Mouse (Mus musculus): Measurements from ENCODE around the gene Selenot. TPM values are rescaled to one million over a fixed set of nuclear protein-coding genes. Genes with fewer than 3 reads are reported as not detected.
"Not testable (repeated sequence)": the region's sequence is repeated elsewhere in the genome, so short reads cannot be mapped to it uniquely, and the experiment has no call there.

The Selenot gene
- polyA plus RNA-seq, 1 experiment from 2014 or later = 20.6 TPM

GRCm38 (mm10) chr3:58582788-58583426, 6.5 kb downstream of the Selenot start:
- ATAC-seq = peak; percentile 53
- Histone ChIP-seq H3K4me3 (replicated peaks) (no peak overlapping the region), H3K4me2 (replicated peaks) (no peak overlapping the region), H3K4me1 (replicated peaks) (peaks cover 5% of the 10 kb centered on the region; the same call in 1 of the 2 replicates), H3K27me3 (replicated peaks) (no peaks in the 10 kb centered on the region), H3K9me3 (no peaks in the 10 kb centered on the region), H3K27ac (no peak overlapping the region), H3K36me3 (no peaks in the 10 kb centered on the region), H3K9ac (no peak overlapping the region)
- WGBS = 82% methylated on average over 5 of the region's 5 CpGs

- ATAC-seq; H3K9me3 ChIP-seq; H3K4me3 ChIP-seq (replicated peaks); H3K4me1 ChIP-seq (replicated peaks); H3K27ac ChIP-seq; H3K4me2 ChIP-seq (replicated peaks); H3K9ac ChIP-seq; H3K27me3 ChIP-seq (replicated peaks); H3K36me3 ChIP-seq: not testable (repeated sequence)
- WGBS = 77% methylated on average over 4 of the region's 4 CpGs
These were observed 14.1 kb downstream of the Selenot start for GRCm38 (mm10) chr3:58590544-58590943.

GRCm38 (mm10) chr3:58592666-58593065, 16.2 kb downstream of the Selenot start:
- not testable (repeated sequence) for H3K27ac ChIP-seq; H3K27me3 ChIP-seq (replicated peaks); H3K4me3 ChIP-seq (replicated peaks); H3K36me3 ChIP-seq; H3K9ac ChIP-seq; H3K4me2 ChIP-seq (replicated peaks); ATAC-seq; H3K4me1 ChIP-seq (replicated peaks); H3K9me3 ChIP-seq
- WGBS = 82% methylated on average over 7 of the region's 7 CpGs

- no peaks in the 10 kb centered on the region for H3K4me1 ChIP-seq (replicated peaks)
- 50% methylated on average over 5 of the region's 5 CpGs for WGBS
These were observed 17.2 kb downstream of the Selenot start for GRCm38 (mm10) chr3:58593623-58594022.

GRCm38 (mm10) chr3:58608506-58608905, 32.1 kb downstream of the Selenot start:
- no peak overlapping the region for H3K4me2 ChIP-seq (replicated peaks)
- 74% methylated on average over 4 of the region's 4 CpGs for WGBS
- no peak overlapping the region for H3K4me3 ChIP-seq (replicated peaks)
- H3K9me3 ChIP-seq = 0 out of 2 replicates have a peak, but pooled peaks cover 2% of the 10 kb centered on the region
- no peaks in the 10 kb centered on the region for H3K4me1 ChIP-seq (replicated peaks)
- H3K36me3 ChIP-seq = no peaks in the 10 kb centered on the region
- no peak overlapping the region for H3K9ac ChIP-seq
- H3K27me3 ChIP-seq (replicated peaks) = no peaks in the 10 kb centered on the region
- no peak for ATAC-seq
- no peak overlapping the region for H3K27ac ChIP-seq

More at GRCm38 (mm10) chr3:58593623-58594022, 17.2 kb downstream of the Selenot start:
- H3K36me3 ChIP-seq = no peaks in the 10 kb centered on the region
- no peaks in the 10 kb centered on the region for H3K27me3 ChIP-seq (replicated peaks)
- ATAC-seq = no peak
- H3K9ac ChIP-seq = no peak overlapping the region
- no peak overlapping the region for H3K27ac ChIP-seq
- no peak overlapping the region for H3K4me3 ChIP-seq (replicated peaks)
- no peaks in the 10 kb centered on the region for H3K9me3 ChIP-seq
- no peak overlapping the region for H3K4me2 ChIP-seq (replicated peaks)

GRCm38 (mm10) chr3:58609985-58610384, 33.5 kb downstream of the Selenot start:
- Histone ChIP-seq H3K4me3 (replicated peaks) (no peak overlapping the region), H3K36me3 (no peaks in the 10 kb centered on the region), H3K27me3 (replicated peaks) (no peaks in the 10 kb centered on the region), H3K4me2 (replicated peaks) (no peak overlapping the region), H3K9ac (no peak overlapping the region), H3K27ac (no peak overlapping the region), H3K4me1 (replicated peaks) (no peaks in the 10 kb centered on the region), H3K9me3 (0 out of 2 replicates have a peak, but pooled peaks cover 2% of the 10 kb centered on the region)
- 81% methylated on average over 5 of the region's 5 CpGs for WGBS
- ATAC-seq = no peak

- H3K27me3 ChIP-seq (replicated peaks) = no peaks in the 10 kb centered on the region
- no peak for ATAC-seq
- H3K36me3 ChIP-seq = no peaks in the 10 kb centered on the region
- H3K9me3 ChIP-seq = no peaks in the 10 kb centered on the region
- H3K4me3 ChIP-seq (replicated peaks) = no peak overlapping the region
- no peak overlapping the region for H3K9ac ChIP-seq
- no peak overlapping the region for H3K4me2 ChIP-seq (replicated peaks)
- no peaks in the 10 kb centered on the region for H3K4me1 ChIP-seq (replicated peaks)
- no peak overlapping the region for H3K27ac ChIP-seq
- 63% methylated on average over 7 of the region's 7 CpGs for WGBS
These were observed 44.6 kb downstream of the Selenot start for GRCm38 (mm10) chr3:58621066-58621465.

- no peaks in the 10 kb centered on the region for H3K9me3 ChIP-seq
- H3K9ac ChIP-seq = no peak overlapping the region
- no peak overlapping the region for H3K4me2 ChIP-seq (replicated peaks)
- H3K4me3 ChIP-seq (replicated peaks) = no peak overlapping the region
- H3K36me3 ChIP-seq = no peaks in the 10 kb centered on the region
- no peaks in the 10 kb centered on the region for H3K27me3 ChIP-seq (replicated peaks)
- 69% methylated on average over 3 of the region's 3 CpGs for WGBS
- ATAC-seq = no peak
- no peak overlapping the region for H3K27ac ChIP-seq
- H3K4me1 ChIP-seq (replicated peaks) = no peaks in the 10 kb centered on the region
These were observed 46.4 kb downstream of the Selenot start for GRCm38 (mm10) chr3:58622665-58623394.

GRCm38 (mm10) chr3:58624981-58625380, 48.5 kb downstream of the Selenot start:
- Histone ChIP-seq H3K9me3 (no peaks in the 10 kb centered on the region), H3K9ac (no peak overlapping the region), H3K4me3 (replicated peaks) (no peak overlapping the region), H3K4me1 (replicated peaks) (no peaks in the 10 kb centered on the region), H3K4me2 (replicated peaks) (no peak overlapping the region), H3K27ac (no peak overlapping the region), H3K27me3 (replicated peaks) (no peaks in the 10 kb centered on the region), H3K36me3 (no peaks in the 10 kb centered on the region)
- 84% methylated on average over 4 of the region's 4 CpGs for WGBS
- no peak for ATAC-seq

- Histone ChIP-seq H3K27me3 (replicated peaks) (no peaks in the 10 kb centered on the region), H3K36me3 (no peaks in the 10 kb centered on the region), H3K4me2 (replicated peaks) (no peak overlapping the region), H3K27ac (no peak overlapping the region), H3K4me3 (replicated peaks) (no peak overlapping the region), H3K9ac (no peak overlapping the region), H3K4me1 (replicated peaks) (no peaks in the 10 kb centered on the region), H3K9me3 (no peaks in the 10 kb centered on the region)
- ATAC-seq = no peak
- 81% methylated on average over 2 of the region's 2 CpGs for WGBS
These were observed 55.3 kb downstream of the Selenot start for GRCm38 (mm10) chr3:58631693-58632092.

- Histone ChIP-seq H3K27me3 (replicated peaks) (no peaks in the 10 kb centered on the region), H3K9me3 (no peaks in the 10 kb centered on the region), H3K27ac (0 out of 2 replicates have a peak within 1 kb of the TSS, but pooled peaks have one; percentile 13), H3K36me3 (no peaks in the 10 kb centered on the region), H3K4me1 (replicated peaks) (0 out of 2 replicates have a peak, but pooled peaks cover 3% of the 10 kb centered on the region), H3K9ac (peak within 1 kb of the TSS; percentile 48), H3K4me3 (replicated peaks) (peak within 1 kb of the TSS; percentile 52), H3K4me2 (replicated peaks) (peak within 1 kb of the TSS; percentile 98)
- under 1% methylated on average over 34 of the region's 34 CpGs for WGBS
- ATAC-seq = peak; percentile 94
These were observed 60.2 kb downstream of the Selenot start, which contains the start of gene Erich6 for GRCm38 (mm10) chr3:58636406-58637295. TSS of gene Erich6 (minus strand) at chr3:58637207.
